Mouse (Mus musculus): ENCODE results near the gene Zfp429.
"Not testable (repeated sequence)": the region's sequence is repeated elsewhere in the genome, so short reads cannot be mapped to it uniquely, and the experiment has no call there.

DNA sequence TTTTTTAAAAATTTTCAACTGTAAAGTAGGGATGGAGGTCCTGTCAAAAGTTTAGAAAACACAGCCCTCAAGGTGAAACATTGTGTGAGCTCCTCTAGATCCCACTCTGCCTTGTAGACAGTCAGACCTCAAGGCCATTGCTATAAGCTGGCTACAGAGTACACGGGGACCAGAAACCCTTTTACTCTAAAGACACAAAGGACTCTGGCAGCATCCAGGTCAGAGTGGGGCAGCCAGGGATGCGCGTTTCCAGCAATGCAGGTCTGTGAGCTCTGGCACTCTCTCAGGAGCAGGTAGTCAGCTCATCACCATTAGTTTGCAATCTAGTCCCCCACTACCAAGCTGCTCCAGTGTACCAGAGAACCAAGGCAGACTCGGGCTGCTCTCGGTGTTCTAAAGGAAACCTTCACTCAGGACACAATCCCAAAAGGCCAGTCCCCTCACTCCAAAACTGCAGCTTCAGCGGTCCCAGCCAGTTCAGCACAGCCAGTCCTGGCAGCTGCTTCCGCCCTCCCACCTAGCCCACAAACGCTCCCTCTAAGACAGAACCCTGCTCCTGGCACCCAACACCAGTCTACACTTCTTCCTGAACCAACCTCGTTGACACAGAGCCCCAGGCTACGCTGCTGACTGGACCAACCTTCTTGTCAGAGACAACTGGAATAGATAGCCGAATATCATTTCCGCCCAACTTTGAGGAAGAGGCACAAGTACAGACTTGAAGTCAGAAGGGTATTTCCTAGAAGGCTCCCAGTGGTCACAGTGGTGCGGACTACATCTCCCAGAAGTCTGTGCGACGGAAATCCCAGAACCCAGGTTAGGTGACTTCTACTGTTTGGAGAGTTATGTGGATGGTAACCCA lies 24.3 kb downstream of the Zfp429 start, which contains the start of the genes Gm28041 and Zfp456:
- not testable (repeated sequence) for TF ChIP-seq CTCF (IDR thresholded peaks at IDR 0.05; ENCODE audit: extremely low read depth, insufficient read length, insufficient replicate concordance, low read depth, low read length); POLR2A (IDR thresholded peaks at IDR 0.05; ENCODE audit: low read depth, low read length)
